Comparison of ENCODE assay signal across 26 mouse cellular contexts in genomic region chr9:97695278-97695677, GRCm38 (mm10).
DNase-seq lines count a peak whose midpoint lies in the region; ATAC-seq and TF ChIP-seq lines count a peak whose summit lies in the region.
"Had no signal": no experiment of that assay in that cellular context is flagged by ENCODE, and none has a peak within 500 bp of the region (broad histone marks: within the 10 kb centered on the region; RNA-seq: fewer than 3 reads in every experiment).

No protein-coding gene starts in this region.

- peak overlapping the region; percentile 29 for H3K27ac ChIP-seq in layer of hippocampus, adult 2 months
- H3K27ac ChIP-seq: embryonic facial prominence, embryonic 13.5 days; embryonic facial prominence, embryonic 15.5 days; forebrain, embryonic 10.5 days; forebrain, embryonic 12.5 days had no signal

- DNase-seq in frontal cortex, postnatal 10 days (ENCODE audit: low spot score in 2 of 2): no peak
- DNase-seq in layer of hippocampus, adult 2 months (ENCODE audit: low spot score in 2 of 2): no peak
- no peak for DNase-seq in layer of hippocampus, postnatal 10 days (ENCODE audit: low spot score in 2 of 2)
- peak; percentile 62 for DNase-seq in brain, adult 2 months (ENCODE audit: low read depth, low spot score)
- DNase-seq: adrenal gland, adult 8-10 months; adrenal gland, postnatal 14 days; adrenal gland, postnatal 36 days; B cell, adult 2 months; cerebellum, adult 11 months; cerebellum, adult 18-20 months; cerebellum, adult 8-10 months; cerebellum, adult 9-11 months; cerebellum, postnatal 14 days; cerebellum, postnatal 36 days; embryo, embryonic 11 days had no signal

- H3K4me3 ChIP-seq in layer of hippocampus, adult 2 months: no peak overlapping the region
- H3K4me3 ChIP-seq: embryonic facial prominence, embryonic 13.5 days; embryonic facial prominence, embryonic 15.5 days; erythroblast, embryonic 14.5 days; forebrain, embryonic 10.5 days; forebrain, embryonic 12.5 days had no signal

- 0 out of 2 replicates have a peak, but pooled peaks have one; percentile 25 for ATAC-seq in frontal cortex, adult (ENCODE audit: low TSS enrichment)
- ATAC-seq: activated CD4-positive, CD25-positive, alpha-beta regulatory T cell, adult 4 months; CD4-positive, CD25-positive, alpha-beta regulatory T cell, adult 4 months; forebrain, embryonic 14.5 days; forebrain, embryonic 16.5 days; Patski had no signal

- no peak for TF ChIP-seq CTCF in layer of hippocampus, adult 2 months (conservative IDR thresholded peaks at IDR 0.05)
